Mouse (Mus musculus): ENCODE data around the gene Tdp2. TPM values are rescaled to one million over a fixed set of nuclear protein-coding genes. Genes with fewer than 3 reads are reported as not detected.

Tdp2 gene
- 119 TPM for polyA plus RNA-seq (2014; fragmentation: Illumina TruSeq; extraction: RNeasy Lipid Tissue Mini Kit (QIAGEN cat#74804))

DNA sequence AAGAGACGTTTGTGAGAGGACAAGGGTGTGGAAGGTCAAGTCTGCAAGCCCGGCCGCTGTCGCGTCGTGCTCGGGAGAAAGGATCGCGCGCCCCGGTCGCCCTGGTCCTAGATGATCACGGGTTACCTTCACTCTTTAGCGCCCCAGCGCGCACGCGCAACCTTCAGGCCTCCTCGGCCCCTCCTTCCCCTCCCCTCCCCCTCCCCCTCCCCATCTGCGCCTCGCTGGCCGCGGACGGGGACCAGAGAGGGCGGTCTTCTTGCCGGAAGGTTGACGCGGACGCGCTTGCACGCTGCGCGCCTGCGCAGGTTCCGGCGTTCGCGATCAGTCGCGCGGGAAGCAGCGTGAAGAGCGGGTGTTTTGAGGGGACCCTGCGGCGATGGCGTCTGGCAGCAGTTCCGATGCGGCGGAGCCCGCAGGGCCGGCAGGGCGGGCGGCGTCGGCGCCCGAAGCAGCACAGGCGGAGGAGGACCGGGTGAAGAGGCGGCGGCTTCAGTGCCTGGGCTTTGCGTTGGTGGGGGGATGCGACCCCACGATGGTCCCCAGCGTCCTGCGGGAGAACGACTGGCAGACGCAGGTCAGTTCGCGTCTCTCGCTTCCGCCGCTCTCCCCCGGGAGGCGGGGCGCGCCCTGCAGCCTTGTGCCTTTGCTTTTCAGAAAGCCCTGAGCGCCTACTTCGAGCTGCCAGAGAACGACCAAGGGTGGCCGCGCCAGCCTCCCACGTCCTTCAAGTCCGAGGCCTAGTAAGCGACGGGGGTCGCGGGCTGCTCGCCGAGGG lies at the start of gene Tdp2, which contains the start of gene Acot13:
Tdp2 (plus strand) TSS at position 327 of the 778 bp plus-strand sequence.
Acot13 (minus strand) TSS at position 188 of the 778 bp plus-strand sequence.

GRCm38 (mm10) chr13:24801308-24801921 lies 30.1 kb upstream of the Tdp2 start, which contains the start of gene BC005537:
TSS of gene BC005537 (plus strand) at chr13:24801657.

GRCm38 (mm10) chr13:24844983-24845955 lies 13.8 kb downstream of the Tdp2 start, which contains the start of gene D130043K22Rik:
TSS of gene D130043K22Rik (plus strand) at chr13:24845135.

Other genes starting within 250 kb of the Tdp2 start
- 4.8 TPM for gene Ripor2, start 249.5 kb upstream of the Tdp2 start, polyA plus RNA-seq (2014; fragmentation: Illumina TruSeq; extraction: RNeasy Lipid Tissue Mini Kit (QIAGEN cat#74804))
- gene Armh2, start 90.4 kb upstream of the Tdp2 start, polyA plus RNA-seq (2014; fragmentation: Illumina TruSeq; extraction: RNeasy Lipid Tissue Mini Kit (QIAGEN cat#74804)) = not detected
- gene Gmnn, start 69.8 kb upstream of the Tdp2 start, polyA plus RNA-seq (2014; fragmentation: Illumina TruSeq; extraction: RNeasy Lipid Tissue Mini Kit (QIAGEN cat#74804)) = 40.4 TPM
- gene BC005537, start 30.0 kb upstream of the Tdp2 start, polyA plus RNA-seq (2014; fragmentation: Illumina TruSeq; extraction: RNeasy Lipid Tissue Mini Kit (QIAGEN cat#74804)) = 311 TPM
- gene Acot13, start 139 bp upstream of the Tdp2 start, polyA plus RNA-seq (2014; fragmentation: Illumina TruSeq; extraction: RNeasy Lipid Tissue Mini Kit (QIAGEN cat#74804)) = 58.9 TPM
- 0.74 TPM for gene D130043K22Rik, start 13.5 kb downstream of the Tdp2 start, polyA plus RNA-seq (2014; fragmentation: Illumina TruSeq; extraction: RNeasy Lipid Tissue Mini Kit (QIAGEN cat#74804))
- 18.3 TPM for gene Aldh5a1, start 106.0 kb downstream of the Tdp2 start, polyA plus RNA-seq (2014; fragmentation: Illumina TruSeq; extraction: RNeasy Lipid Tissue Mini Kit (QIAGEN cat#74804))
- gene Gpld1, start 111.5 kb downstream of the Tdp2 start, polyA plus RNA-seq (2014; fragmentation: Illumina TruSeq; extraction: RNeasy Lipid Tissue Mini Kit (QIAGEN cat#74804)) = 1.1 TPM
- 31.6 TPM for gene Mrs2, start 188.7 kb downstream of the Tdp2 start, polyA plus RNA-seq (2014; fragmentation: Illumina TruSeq; extraction: RNeasy Lipid Tissue Mini Kit (QIAGEN cat#74804))
- gene Dcdc2a, start 224.3 kb downstream of the Tdp2 start, polyA plus RNA-seq (2014; fragmentation: Illumina TruSeq; extraction: RNeasy Lipid Tissue Mini Kit (QIAGEN cat#74804)) = 2.5 TPM